Mouse (Mus musculus): ENCODE measurements at regions not wholly inside any gene's neighbourhood (a gene's known extent, or its start where the extent isn't known, plus 50 kb on each side); places are given as distances from the start of the nearest gene placed in this dataset.

DNA sequence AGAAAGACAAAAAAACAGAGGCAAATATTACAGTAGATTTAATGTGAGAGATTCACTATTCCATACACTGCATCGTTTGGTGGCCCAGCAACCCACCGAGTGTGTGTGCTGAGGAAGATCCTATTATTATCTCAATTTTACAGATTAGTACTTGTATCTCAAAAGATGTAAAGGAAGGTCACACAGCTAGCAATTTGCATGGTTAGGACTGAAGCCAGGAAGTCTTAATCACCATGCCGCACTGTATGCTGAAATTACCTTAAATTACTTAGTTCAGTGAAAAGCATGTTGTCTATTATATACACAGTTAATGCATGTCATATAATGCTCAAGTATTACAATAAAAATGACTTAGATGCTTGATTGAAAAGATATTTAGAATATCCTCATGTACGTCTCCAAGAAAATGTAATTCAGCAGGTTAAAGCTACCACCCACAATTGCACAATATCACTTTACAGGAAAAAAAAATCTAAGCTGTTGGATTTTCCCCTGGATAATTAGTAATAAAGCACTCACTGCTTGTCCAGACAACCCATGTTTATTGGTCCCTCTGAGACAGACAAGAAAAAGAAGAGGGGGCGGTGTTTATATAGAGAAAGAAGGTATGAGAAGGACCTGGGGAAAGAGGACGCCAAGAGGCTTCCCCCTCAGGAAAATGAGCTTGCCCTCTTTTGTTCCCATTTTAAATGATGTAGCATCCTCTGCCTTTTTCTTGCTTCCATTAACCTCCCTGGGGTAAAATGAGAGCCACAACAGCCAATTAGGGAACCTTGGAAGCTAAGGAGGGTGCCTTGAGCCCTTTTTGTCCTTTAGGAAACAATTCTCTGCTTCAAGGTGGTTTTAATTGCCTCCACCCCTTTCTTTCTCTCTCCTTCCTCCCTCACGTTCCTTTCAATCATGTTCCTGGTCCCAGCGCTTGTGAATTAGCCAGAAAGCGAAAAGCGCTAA lies 204.6 kb upstream of the Xrcc4 start:
- H3K4me1 ChIP-seq = peaks cover 35% of the 10 kb centered on the region
- DNase-seq (ENCODE audit: low spot score) = no peak
- peak overlapping the region; percentile 78 for H3K27ac ChIP-seq
- 60% methylated on average over 10 of the region's 10 CpGs for WGBS
- no peaks in the 10 kb centered on the region for H3K36me3 ChIP-seq
- H3K9me3 ChIP-seq (replicated peaks) = no peaks in the 10 kb centered on the region
- H3K27me3 ChIP-seq (ENCODE audit: low read depth, poor library complexity, severe bottlenecking) = no peaks in the 10 kb centered on the region
- H3K4me3 ChIP-seq = no peak overlapping the region

DNA sequence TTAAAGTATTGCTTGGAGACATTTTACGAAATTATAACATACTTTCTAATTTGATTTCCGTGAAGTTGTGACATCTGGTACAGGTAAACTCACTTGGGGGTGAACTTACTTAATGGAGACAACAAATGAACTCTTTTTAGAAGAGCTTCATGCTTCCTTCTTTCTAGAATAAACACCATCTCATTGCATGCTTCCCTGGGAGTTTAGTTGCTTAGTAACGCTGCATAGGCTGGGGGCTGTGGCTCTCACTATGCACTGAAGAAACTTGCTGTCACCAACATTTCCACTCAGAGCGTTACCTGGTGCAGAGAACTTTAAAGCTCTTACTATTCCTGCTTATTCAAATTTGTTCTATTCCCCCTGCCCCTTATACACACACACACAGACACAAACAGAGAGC lies 203.5 kb upstream of the Xrcc4 start:
- H3K36me3 ChIP-seq = no peaks in the 10 kb centered on the region
- no peak overlapping the region for H3K4me3 ChIP-seq
- H3K9me3 ChIP-seq (replicated peaks) = no peaks in the 10 kb centered on the region
- no peak for DNase-seq (ENCODE audit: low spot score)
- H3K4me1 ChIP-seq = peaks cover 35% of the 10 kb centered on the region
- H3K27me3 ChIP-seq (ENCODE audit: low read depth, poor library complexity, severe bottlenecking) = no peaks in the 10 kb centered on the region
- H3K27ac ChIP-seq = 0 out of 2 replicates have a peak overlapping the region, but pooled peaks have one; percentile 25
- whole genome bisulfite sequencing = 90% methylated on average over 4 of the region's 4 CpGs

- H3K9me3 ChIP-seq (replicated peaks) = no peaks in the 10 kb centered on the region
- no peaks in the 10 kb centered on the region for H3K36me3 ChIP-seq
- WGBS = 85% methylated on average over 1 of the region's 1 CpGs
- peak overlapping the region; percentile 25; the same call in 1 of the 2 replicates for H3K27ac ChIP-seq
- no peak overlapping the region for H3K4me3 ChIP-seq
- peaks cover 35% of the 10 kb centered on the region for H3K4me1 ChIP-seq
- no peaks in the 10 kb centered on the region for H3K27me3 ChIP-seq (ENCODE audit: low read depth, poor library complexity, severe bottlenecking)
- no peak for DNase-seq (ENCODE audit: low spot score)
Measured at GRCm38 (mm10) chr13:90292124-90292523, 202.7 kb upstream of the Xrcc4 start.

DNA sequence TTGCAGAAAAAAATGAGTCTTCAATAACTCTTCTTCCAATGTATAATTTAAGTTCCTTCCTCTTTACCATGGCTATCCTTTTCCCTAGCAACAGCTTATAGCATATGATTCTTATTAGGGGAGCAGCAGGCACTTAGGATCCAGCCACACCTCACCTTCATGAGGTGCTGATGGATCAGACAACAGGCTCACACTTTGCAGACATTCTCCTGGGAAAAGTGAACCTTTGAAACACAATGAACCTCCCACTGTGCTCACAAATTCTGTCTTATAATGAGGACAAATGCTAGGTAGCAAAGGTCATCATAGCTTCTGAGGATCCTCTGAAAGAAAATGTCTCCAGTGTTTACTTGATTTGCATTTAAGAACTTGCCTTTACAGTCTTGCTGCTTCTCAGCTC lies 191.6 kb upstream of the Xrcc4 start:
- no peaks in the 10 kb centered on the region; the same call in 1 of the 2 replicates for H3K9me3 ChIP-seq (replicated peaks)
- no peak overlapping the region for H3K4me3 ChIP-seq
- peak; percentile 69 for DNase-seq (ENCODE audit: low spot score)
- no peak overlapping the region for H3K27ac ChIP-seq
- H3K27me3 ChIP-seq (ENCODE audit: low read depth, poor library complexity, severe bottlenecking) = no peaks in the 10 kb centered on the region
- H3K4me1 ChIP-seq = peaks cover 16% of the 10 kb centered on the region
- no peaks in the 10 kb centered on the region for H3K36me3 ChIP-seq

- no peaks in the 10 kb centered on the region for H3K27me3 ChIP-seq (ENCODE audit: low read depth, poor library complexity, severe bottlenecking)
- no peaks in the 10 kb centered on the region for H3K9me3 ChIP-seq (replicated peaks)
- H3K4me3 ChIP-seq = no peak overlapping the region
- WGBS = 86% methylated on average over 3 of the region's 3 CpGs
- DNase-seq (ENCODE audit: low spot score) = peak; percentile 27
- no peaks in the 10 kb centered on the region for H3K36me3 ChIP-seq
- H3K27ac ChIP-seq = 0 out of 2 replicates have a peak overlapping the region, but pooled peaks have one; percentile 3
- peaks cover 16% of the 10 kb centered on the region for H3K4me1 ChIP-seq
Measured at GRCm38 (mm10) chr13:90279786-90280382, 190.5 kb upstream of the Xrcc4 start.

GRCm38 (mm10) chr13:90279355-90279754 lies 189.9 kb upstream of the Xrcc4 start:
- DNase-seq (ENCODE audit: low spot score) = no peak
- Histone ChIP-seq H3K36me3 (no peaks in the 10 kb centered on the region), H3K9me3 (replicated peaks) (no peaks in the 10 kb centered on the region)

GRCm38 (mm10) chr13:90259071-90259742 lies 169.8 kb upstream of the Xrcc4 start:
- Histone ChIP-seq H3K9me3 (replicated peaks) (no peaks in the 10 kb centered on the region), H3K27ac (no peak overlapping the region), H3K27me3 (ENCODE audit: low read depth, poor library complexity, severe bottlenecking) (no peaks in the 10 kb centered on the region), H3K4me3 (no peak overlapping the region), H3K36me3 (no peaks in the 10 kb centered on the region), H3K4me1 (no peaks in the 10 kb centered on the region)
- 95% methylated on average over 3 of the region's 3 CpGs for WGBS
- no peak for DNase-seq (ENCODE audit: low spot score)

More at GRCm38 (mm10) chr13:90279355-90279754, 189.9 kb upstream of the Xrcc4 start:
- Histone ChIP-seq H3K27ac (no peak overlapping the region), H3K27me3 (ENCODE audit: low read depth, poor library complexity, severe bottlenecking) (no peaks in the 10 kb centered on the region), H3K4me3 (no peak overlapping the region), H3K4me1 (peaks cover 16% of the 10 kb centered on the region)

GRCm38 (mm10) chr13:90252981-90253380 lies 163.6 kb upstream of the Xrcc4 start:
- no peaks in the 10 kb centered on the region for H3K27me3 ChIP-seq (ENCODE audit: low read depth, poor library complexity, severe bottlenecking)
- H3K4me3 ChIP-seq = no peak overlapping the region
- H3K4me1 ChIP-seq = peaks cover 29% of the 10 kb centered on the region
- no peaks in the 10 kb centered on the region for H3K9me3 ChIP-seq (replicated peaks)
- no peaks in the 10 kb centered on the region for H3K36me3 ChIP-seq
- WGBS = 10% methylated on average over 1 of the region's 1 CpGs
- H3K27ac ChIP-seq = peak overlapping the region; percentile 50; the same call in 1 of the 2 replicates
- DNase-seq (ENCODE audit: low spot score) = peak; percentile 32

- Histone ChIP-seq H3K27me3 (ENCODE audit: low read depth, poor library complexity, severe bottlenecking) (no peaks in the 10 kb centered on the region), H3K9me3 (replicated peaks) (no peaks in the 10 kb centered on the region), H3K36me3 (no peaks in the 10 kb centered on the region), H3K27ac (no peak overlapping the region), H3K4me1 (peaks cover under 1% of the 10 kb centered on the region; the same call in 1 of the 2 replicates), H3K4me3 (no peak overlapping the region)
- no peak for DNase-seq (ENCODE audit: low spot score)
- 92% methylated on average over 6 of the region's 6 CpGs for WGBS
Measured at GRCm38 (mm10) chr13:90245997-90246765, 156.8 kb upstream of the Xrcc4 start.

DNA sequence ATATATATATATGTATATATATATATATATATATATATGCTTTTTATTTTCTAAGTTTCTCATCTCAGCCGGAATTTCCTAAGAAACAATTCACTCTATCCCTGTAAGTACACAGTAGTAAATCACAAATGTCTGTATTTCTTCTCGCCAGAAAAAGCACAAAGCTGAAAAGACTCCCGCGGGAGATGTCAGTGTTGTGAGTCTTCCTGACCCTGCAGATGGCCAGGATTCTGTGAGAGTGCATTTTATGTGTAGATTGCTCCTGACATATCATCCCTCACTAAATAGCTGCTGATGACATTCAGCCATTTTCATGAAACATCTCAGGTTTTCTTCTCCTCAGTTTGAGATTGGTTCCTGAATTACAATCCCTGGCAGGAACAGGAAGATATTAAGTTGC lies 148.9 kb upstream of the Xrcc4 start:
- Histone ChIP-seq H3K9me3 (replicated peaks) (no peaks in the 10 kb centered on the region), H3K27me3 (ENCODE audit: low read depth, poor library complexity, severe bottlenecking) (no peaks in the 10 kb centered on the region), H3K4me3 (no peak overlapping the region), H3K27ac (no peak overlapping the region), H3K36me3 (no peaks in the 10 kb centered on the region), H3K4me1 (no peaks in the 10 kb centered on the region)
- no peak for DNase-seq (ENCODE audit: low spot score)
- WGBS = 67% methylated on average over 4 of the region's 4 CpGs

DNA sequence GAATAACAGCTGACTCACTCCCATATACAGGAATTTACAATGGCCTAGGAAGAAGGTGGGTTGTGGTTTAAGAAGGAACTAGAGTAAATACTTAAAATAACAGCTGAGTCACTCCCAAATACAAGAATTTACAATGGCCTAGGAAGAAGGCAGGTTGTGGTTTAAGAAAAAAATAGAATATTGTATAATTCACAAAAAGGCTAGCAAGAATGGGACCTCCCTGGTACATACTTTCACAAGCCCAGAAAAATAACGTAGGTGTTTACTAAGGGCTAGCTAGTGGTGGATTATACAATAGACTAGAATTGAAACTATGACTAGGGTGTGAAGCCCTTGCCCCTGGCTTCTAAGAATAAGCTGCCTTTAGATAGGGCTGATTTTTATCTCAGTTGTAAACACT lies 144.6 kb upstream of the Xrcc4 start:
- Histone ChIP-seq H3K9me3 (replicated peaks) (no peaks in the 10 kb centered on the region), H3K27ac (no peak overlapping the region), H3K4me3 (no peak overlapping the region), H3K27me3 (ENCODE audit: low read depth, poor library complexity, severe bottlenecking) (no peaks in the 10 kb centered on the region), H3K36me3 (no peaks in the 10 kb centered on the region), H3K4me1 (no peaks in the 10 kb centered on the region)
- no peak for DNase-seq (ENCODE audit: low spot score)
- WGBS = 80% methylated on average over 1 of the region's 1 CpGs

DNA sequence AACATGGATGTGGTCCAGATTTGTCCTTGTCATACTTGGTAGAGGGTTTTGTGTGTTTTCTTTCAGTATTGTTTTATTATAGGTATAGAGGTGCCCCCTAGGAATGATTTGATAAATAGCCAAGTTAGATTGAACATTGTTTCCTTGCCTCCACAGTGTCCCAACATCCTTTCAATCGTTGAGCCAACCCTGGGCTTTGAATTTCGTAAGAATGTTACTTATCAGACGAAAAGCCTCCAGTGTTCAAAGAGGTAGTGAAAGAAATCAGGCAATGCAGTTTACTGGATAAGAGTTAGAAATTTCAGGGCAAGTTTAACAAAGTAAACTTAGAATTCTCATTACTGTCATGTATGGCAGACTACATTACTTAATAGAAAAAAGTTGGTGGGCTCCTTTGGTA lies 144.2 kb upstream of the Xrcc4 start:
- WGBS = 85% methylated on average over 3 of the region's 3 CpGs
- Histone ChIP-seq H3K27ac (no peak overlapping the region), H3K9me3 (replicated peaks) (no peaks in the 10 kb centered on the region), H3K36me3 (no peaks in the 10 kb centered on the region), H3K27me3 (ENCODE audit: low read depth, poor library complexity, severe bottlenecking) (no peaks in the 10 kb centered on the region), H3K4me1 (no peaks in the 10 kb centered on the region), H3K4me3 (no peak overlapping the region)
- DNase-seq (ENCODE audit: low spot score) = no peak
